Mouse (Mus musculus) retina, postnatal 1 day (tissue): ENCODE data around the gene BC067074.

ENCODE experiments used
- DNase-seq: peaks from one replicate; pipeline ENCODE4 v3.0.0-alpha.2; 2012

Gene BC067074

DNA sequence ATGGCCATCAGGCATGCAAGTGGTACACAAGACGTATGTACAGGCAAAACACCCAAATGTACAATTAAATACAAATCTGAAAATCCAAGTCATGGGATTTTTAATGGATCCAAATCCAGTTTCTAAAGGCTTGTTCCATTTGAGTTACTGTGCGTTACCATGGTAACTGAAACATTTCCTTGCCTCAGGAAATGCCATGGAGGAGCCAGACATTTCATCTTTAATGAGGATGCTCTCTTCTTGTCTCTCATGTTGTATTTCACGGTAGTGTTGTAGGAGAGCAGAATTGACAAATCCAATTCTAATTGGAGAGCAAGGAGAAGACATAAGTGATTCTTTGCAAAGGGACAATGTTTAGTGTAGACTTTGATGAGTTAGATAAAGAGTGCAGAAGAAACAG lies 31.3 kb downstream of the BC067074 start:
- no peak for DNase-seq

- no peak for DNase-seq
Measured at GRCm38 (mm10) chr13:113325678-113326077, 32.7 kb downstream of the BC067074 start.

GRCm38 (mm10) chr13:113332256-113332655 lies 39.3 kb downstream of the BC067074 start:
- DNase-seq, result no peak

DNA sequence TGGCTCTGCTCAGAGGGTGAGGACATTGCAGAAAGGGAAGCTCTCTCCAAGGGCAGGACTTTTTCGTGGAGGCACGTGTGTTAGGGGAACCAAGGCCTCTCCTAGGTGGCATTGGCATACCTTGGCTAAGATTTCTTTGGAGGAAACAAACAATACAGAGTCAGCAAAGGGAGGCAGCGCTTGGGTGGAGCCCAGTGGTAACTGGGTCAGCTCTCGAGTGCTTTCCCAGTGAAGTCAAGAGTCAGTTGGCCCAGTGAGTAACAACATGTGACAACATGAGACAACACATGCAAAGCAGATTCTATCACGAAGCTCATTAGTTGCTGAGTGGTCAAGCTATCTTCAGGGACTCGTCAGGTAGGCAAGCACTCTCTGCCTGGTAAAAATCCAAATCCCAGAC lies 40.4 kb downstream of the BC067074 start:
- no peak for DNase-seq

- no peak for DNase-seq
Measured at GRCm38 (mm10) chr13:113333931-113334330, 41.0 kb downstream of the BC067074 start.

- DNase-seq, result no peak
Measured at GRCm38 (mm10) chr13:113334773-113335172, 41.8 kb downstream of the BC067074 start.

GRCm38 (mm10) chr13:113337223-113337858 lies 44.4 kb downstream of the BC067074 start:
- DNase-seq, result peak; percentile 60

DNA sequence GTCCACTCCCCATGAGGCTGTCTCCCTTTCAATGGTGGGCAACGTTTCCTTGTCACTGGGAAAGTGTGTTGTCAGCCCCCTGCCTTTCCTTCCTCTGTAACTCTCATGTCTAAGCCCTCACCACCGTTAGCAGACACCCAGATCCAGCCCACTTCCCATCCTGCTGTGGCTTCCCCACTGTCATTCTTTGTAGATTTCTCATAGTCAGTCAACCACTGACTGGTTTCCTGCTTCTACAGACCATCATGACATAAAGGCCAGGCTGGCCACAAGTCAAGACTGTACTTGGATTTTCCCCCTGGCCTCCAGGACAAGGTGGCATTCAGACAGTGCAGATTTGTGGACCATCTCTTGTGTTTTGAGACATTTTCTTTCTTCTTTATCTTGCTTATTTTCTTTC lies 47.7 kb downstream of the BC067074 start:
- DNase-seq, result no peak

GRCm38 (mm10) chr13:113341161-113341560 lies 48.2 kb downstream of the BC067074 start:
- DNase-seq, result no peak

- DNase-seq, result no peak
Measured at GRCm38 (mm10) chr13:113342355-113342919, 49.5 kb downstream of the BC067074 start.

DNA sequence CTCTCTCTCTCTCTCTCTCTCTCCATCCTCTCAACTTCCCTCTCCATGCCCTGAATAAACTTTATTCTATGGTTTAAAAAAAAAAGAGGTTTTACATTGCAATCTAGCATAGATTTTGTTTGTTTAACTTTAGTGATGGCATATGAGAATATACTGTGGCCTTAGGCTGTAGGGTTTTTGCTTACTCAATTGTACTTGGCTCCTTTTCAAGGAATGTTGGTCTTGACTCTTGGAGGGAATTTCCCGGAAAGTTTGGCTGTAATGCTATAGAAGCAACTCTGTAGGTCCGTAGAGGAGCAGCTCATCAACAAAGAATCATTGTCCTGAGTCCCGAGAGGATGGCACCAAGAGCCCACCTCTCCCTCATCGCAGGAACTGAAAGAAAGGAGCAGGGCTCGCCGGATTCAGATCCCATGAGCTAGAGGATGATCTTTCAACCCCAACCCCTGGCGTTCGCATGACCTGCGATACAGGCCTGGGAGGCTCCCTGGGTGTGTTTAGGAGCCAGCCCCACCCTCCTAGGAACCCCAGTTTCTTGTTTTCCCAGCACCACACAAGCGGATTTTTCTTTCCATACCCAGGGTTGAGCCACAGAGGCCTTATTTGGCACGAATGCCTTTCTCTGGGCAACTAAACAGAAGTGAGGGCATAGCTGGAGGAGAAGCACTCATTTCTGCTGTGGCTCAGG lies 57.9 kb downstream of the BC067074 start:
- no peak for DNase-seq

DNA sequence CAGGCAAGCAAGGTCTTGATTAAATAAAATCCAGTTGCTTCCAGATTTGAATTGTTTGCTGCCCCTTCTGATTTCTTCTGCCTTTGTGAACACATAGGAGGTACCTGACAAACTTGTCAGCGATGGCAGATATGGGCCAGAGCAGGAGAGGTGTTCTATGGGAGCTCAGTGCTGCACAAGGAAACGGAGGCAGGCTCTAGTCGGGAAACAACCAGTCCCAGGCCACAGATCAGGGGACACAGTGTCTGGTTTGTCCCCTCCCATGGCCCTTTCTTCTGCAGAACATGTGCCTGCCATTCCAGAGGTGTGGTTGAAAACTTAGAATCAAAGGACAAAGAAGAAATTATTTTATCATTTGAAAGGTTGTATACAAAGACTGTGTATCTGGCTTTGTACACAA lies 60.6 kb downstream of the BC067074 start:
- DNase-seq, result no peak

DNA sequence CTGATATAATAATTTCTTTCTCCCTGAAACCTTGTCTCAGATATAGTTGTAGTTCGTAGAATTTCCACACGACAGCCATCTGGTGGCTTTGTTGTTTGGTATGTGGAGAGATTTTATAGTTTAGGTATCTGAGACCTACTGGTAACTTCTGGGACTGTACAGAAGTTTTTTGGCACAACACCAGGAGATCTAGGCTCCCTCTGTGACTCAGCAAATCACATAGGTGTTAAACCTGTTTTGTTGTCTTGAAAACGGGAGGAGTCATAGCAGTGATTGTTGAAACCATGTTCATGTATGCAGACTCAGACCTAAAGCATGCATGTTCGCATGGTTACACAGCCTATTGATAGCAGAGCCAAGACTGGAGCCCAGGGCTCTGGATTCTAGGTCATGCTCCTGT lies 61.0 kb downstream of the BC067074 start:
- DNase-seq, result no peak

DNA sequence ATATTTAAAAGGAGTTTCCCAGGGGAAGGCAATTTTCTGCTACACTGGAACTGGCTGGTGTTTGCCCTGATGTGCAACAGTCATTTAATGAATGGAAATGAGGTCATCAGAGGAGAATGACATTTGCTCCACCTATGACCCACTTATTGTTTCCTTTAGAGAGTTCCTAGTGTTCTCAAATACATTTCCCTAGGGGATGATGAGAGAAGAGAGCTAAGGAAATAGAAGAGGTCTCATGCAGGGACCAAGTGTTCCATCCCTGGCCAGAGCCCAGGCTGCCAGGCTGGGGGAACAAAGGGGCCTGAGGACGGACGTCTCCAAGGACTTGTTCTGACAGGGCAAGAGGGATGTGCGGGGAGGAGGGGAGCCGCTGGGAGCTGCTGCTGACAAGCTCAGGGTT lies 62.1 kb downstream of the BC067074 start:
- DNase-seq, result peak; percentile 50

DNA sequence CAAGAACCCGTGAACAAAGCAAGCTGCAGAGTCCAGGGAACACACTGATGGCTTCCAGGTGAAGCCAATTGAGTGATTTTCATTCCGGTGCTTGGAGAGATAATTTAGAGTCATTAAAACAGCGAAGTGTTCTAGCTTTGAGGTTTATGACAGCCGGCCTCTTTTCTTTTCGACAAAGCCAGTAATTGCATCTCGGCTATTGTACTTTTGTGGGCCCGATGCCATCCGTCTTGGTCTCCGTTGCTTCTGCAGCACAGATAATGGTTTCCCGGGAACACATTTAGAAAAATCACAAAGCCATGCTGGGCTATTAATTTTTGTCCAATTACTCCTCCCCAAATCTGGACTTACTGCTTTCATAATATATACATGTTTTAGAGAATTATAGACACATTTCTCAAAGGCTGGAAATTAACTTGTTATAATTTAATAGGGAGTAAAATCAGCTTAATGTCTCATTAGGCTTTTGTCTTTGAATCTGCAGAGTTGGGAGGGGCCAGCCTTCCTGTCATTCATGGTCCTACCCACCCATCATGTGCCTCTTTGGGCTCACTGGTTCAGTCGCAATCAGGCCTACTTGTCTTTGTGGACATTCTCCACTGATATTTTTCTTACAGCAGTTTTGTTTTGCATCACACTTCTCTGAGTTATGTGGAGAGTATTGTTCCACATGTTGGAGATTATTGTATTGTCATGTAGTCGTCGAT lies 64.6 kb downstream of the BC067074 start:
- DNase-seq, result peak; percentile 72

GRCm38 (mm10) chr13:113359676-113360075 lies 66.7 kb downstream of the BC067074 start:
- DNase-seq, result no peak

DNA sequence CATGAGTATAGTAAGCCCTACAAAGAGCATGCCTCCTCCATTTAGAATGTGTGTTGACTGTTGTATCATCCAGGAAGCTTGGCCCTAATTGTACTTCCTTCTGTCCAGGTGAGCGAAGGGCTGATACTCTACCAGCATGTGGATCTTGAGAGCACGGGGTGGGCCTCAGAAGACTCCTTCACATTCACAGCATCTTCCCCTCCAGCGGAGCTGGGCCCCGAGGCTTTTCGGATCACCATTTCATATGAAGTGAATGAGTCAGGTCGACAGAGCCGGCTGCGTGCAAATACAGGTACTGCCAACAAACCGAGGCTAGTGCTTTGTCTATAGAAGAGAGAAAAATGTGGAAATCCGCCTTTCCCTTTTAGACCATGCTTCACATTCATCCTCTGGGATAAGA lies 73.0 kb downstream of the BC067074 start:
- DNase-seq, result no peak

GRCm38 (mm10) chr13:113368931-113369579 lies 76.1 kb downstream of the BC067074 start:
- peak; percentile 29 for DNase-seq

DNA sequence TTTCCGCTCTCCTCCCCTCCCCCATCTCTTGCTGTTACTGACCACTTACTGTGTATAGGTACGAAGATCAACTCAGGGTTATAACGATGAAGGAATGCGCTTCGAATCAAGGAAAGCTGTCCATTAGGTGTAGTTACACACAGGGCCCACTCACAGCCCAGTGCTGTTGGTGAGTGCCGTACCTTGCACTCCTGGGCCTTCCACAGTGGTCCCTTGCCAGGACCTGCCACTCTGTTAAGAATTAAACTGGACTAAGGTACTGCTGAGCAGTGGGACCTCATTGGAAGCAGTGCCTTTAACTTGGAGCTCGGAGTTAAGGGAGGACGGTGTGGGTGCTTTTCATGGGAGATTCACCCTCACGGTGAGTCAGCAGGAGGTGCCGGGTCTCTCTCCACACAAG lies 76.7 kb downstream of the BC067074 start:
- DNase-seq, result no peak

DNA sequence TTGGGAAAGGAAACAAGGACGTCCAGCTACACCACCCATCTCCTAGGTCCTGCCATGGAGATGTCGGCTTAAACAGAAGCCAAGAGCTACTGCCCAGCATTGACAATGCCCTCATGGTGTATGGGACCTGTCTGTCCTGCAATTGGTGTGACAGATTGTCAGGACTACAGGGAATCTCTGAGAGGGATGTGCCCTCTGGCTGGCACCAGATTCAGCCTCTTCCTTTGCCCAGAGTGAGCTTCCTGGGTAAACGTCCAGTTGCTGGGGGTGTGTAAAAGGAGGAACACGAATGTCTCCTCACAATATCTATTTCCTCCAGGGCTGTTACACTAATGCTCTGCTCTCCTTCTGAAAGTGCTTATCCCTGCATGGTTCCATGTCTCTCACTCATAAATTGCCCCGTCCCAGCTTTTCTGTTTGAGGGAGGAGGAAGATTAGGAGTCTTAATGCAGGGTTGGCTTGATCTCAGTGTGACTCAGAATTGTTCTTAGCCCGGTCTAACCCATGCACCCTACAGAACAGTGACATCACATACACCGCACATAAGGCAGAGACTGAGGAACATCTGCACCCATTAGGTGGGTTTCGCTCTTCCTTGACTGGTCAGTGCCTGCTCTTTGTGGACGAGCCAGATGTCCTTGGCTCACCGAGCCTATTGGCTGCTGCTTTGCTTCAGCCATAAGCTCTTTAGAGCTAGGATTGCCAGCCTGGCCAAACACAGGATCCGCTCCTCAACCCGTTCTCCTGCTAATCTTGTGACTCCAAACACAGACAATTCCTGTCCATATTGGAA lies 80.5 kb downstream of the BC067074 start:
- no peak for DNase-seq

DNA sequence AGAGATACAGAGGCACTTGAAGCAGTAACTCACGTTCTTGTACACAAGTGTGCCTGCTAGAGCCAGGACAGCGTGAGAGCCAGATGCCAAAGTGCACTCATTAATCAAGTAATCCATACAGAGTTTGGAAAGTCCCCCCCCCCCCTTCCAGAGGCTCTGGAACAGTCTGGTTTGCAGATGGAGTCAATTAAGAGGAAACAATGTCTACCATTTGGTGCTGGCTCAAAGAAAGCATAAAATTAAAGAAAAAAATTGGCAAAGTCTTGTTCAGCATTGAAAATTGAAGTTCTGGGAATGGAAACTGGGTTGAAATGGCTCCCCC lies 81.1 kb downstream of the BC067074 start:
- no peak for DNase-seq

- DNase-seq, result no peak
Measured at GRCm38 (mm10) chr13:113377631-113378030, 84.7 kb downstream of the BC067074 start.

DNA sequence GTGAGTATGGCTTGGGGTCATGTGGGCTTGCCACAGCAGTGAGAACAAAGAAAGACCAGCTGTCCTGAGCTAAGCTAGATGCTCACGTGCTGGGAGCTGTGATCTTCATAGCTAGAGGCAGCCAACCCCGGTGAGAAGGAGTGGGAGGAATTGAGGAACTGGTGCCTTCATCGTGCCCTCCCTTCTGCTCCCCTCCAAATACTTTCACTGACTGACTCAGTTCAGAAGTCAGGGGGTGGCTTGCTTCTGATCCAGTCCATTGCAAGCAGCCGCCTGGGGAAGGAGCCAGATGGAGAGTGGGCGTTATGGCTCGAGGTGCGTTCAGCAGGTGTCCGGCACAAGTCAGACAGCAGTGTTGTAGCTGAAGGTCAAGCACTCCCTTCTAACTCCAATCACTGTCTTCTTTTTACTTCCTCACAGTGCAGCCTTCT lies 86.0 kb downstream of the BC067074 start:
- no peak for DNase-seq
